Mouse (Mus musculus) spleen, adult 2 months (tissue): Measurements from ENCODE around the gene Fam117a.

Source experiments
- CTCF ChIP-seq: fragments of 200-500 bp; IDR thresholded peaks from 2 replicates; pipeline ENCODE4 v1.5.1; 2011; ENCODE audit warnings: mild to moderate bottlenecking, inconsistent platforms; ENCODE audit not compliant: insufficient read depth, insufficient read length, insufficient replicate concordance; ENCODE audit errors: extremely low read depth
- POLR2A ChIP-seq: fragments of 200-500 bp; IDR thresholded peaks from 2 replicates; pipeline ENCODE4 v1.6.1; 2011; ENCODE audit warnings: low read depth, low read length, inconsistent platforms

- TF ChIP-seq CTCF (peak; percentile 78; the same call in 1 of the 2 replicates), POLR2A (no peak)
Observed at GRCm38 (mm10) chr11:95397843-95398835, 61.3 kb downstream of the Fam117a start.
